ENCODE assay signal across 9 mouse cellular contexts in genomic region chr3:152151725-152152482, GRCm38 (mm10). TPM values are rescaled to one million over a fixed set of nuclear protein-coding genes. Genes with fewer than 3 reads are reported as not detected.
DNase-seq lines count a peak whose midpoint lies in the region; ATAC-seq and TF ChIP-seq lines count a peak whose summit lies in the region.
"Had no signal": no experiment of that assay in that cellular context is flagged by ENCODE, and none has a peak within 500 bp of the region (broad histone marks: within the 10 kb centered on the region; RNA-seq: fewer than 3 reads in every experiment).

No protein-coding gene starts in this region.

- peak overlapping the region; percentile 35; the same call in 1 of the 2 replicates for H3K9ac ChIP-seq in heart, embryonic 14.5 days (ENCODE audit: low read length)

- peaks cover 20 to 30% of the 10 kb centered on the region in 2 experiments for H3K4me1 ChIP-seq in heart, embryonic 14.5 days (ENCODE audit: control insufficient read depth in 2 of 2, insufficient read depth in 2 of 2, low read length in 2 of 2)
- peaks cover 52% of the 10 kb centered on the region for H3K4me1 ChIP-seq in kidney, adult 2 months (ENCODE audit: control insufficient read depth, insufficient read depth, low read length)
- peaks cover 12% of the 10 kb centered on the region for H3K4me1 ChIP-seq in lung, adult 2 months (ENCODE audit: control insufficient read depth, insufficient read depth, low read length)

- no peaks in the 10 kb centered on the region for H3K27me3 ChIP-seq in heart, embryonic 14.5 days (ENCODE audit: control insufficient read depth, insufficient read depth, low read length)
- no peaks in the 10 kb centered on the region for H3K27me3 ChIP-seq in kidney, adult 2 months (replicated peaks; ENCODE audit: control insufficient read depth, insufficient read depth, low read length)
- H3K27me3 ChIP-seq: Patski had no signal

- TF ChIP-seq POLR2A in kidney, adult 2 months (IDR thresholded peaks at IDR 0.05; ENCODE audit: low read depth, low read length): no peak
- no peak for TF ChIP-seq POLR2A in lung, adult 2 months (IDR thresholded peaks at IDR 0.05; ENCODE audit: borderline replicate concordance, extremely low read depth, low read depth, low read length)

- DNase-seq in heart, adult 8-10 months (ENCODE audit: low spot score): no peak
- DNase-seq in kidney, adult 2 months: peak; percentile 88
- DNase-seq in right cerebral cortex, postnatal 25 days: no peak
- no peak for DNase-seq in layer of hippocampus, postnatal 36 days
- DNase-seq in lung, adult 2 months: no peak

- no peak overlapping the region for H3K27ac ChIP-seq in heart, embryonic 14.5 days (replicated peaks in 1 of 2; ENCODE audit: control insufficient read depth in 1 of 2, insufficient read depth in 1 of 2, low read depth in 2 of 2, low read length in 2 of 2)
- H3K27ac ChIP-seq in kidney, adult 2 months (ENCODE audit: insufficient read depth, low read depth, low read length): peak overlapping the region; percentile 72

- peak overlapping the region; percentile 21 to 22; a peak in 3 of 4 replicates for H3K4me3 ChIP-seq in heart, embryonic 14.5 days (ENCODE audit: control insufficient read depth in 1 of 2, insufficient read depth in 1 of 2, low read depth in 1 of 2, low read length in 2 of 2)
- peak overlapping the region; percentile 29; the same call in 1 of the 2 replicates for H3K4me3 ChIP-seq in kidney, adult 2 months (ENCODE audit: insufficient read depth, low read depth, low read length)
- H3K4me3 ChIP-seq in lung, adult 2 months (replicated peaks; ENCODE audit: extremely low read depth, low read depth, low read length): no peak overlapping the region

- 43% methylated on average over 27 of the region's 29 CpGs for WGBS in heart, embryonic 14.5 days
- WGBS in kidney, adult 2 months: 58% methylated on average over 29 of the region's 29 CpGs
- 68% methylated on average over 27 of the region's 29 CpGs for WGBS in lung, adult 2 months

- no peak for TF ChIP-seq CTCF in kidney, adult 2 months (conservative IDR thresholded peaks at IDR 0.05; ENCODE audit: insufficient read depth, insufficient read length, low read depth, low read length)
- TF ChIP-seq CTCF in lung, adult 2 months (IDR thresholded peaks at IDR 0.05; ENCODE audit: insufficient read depth, low read length): no peak

- H3K4me2 ChIP-seq in heart, embryonic 14.5 days (ENCODE audit: low read length): peak overlapping the region; percentile 59

- H3K9me3 ChIP-seq in heart, embryonic 14.5 days (ENCODE audit: control insufficient read depth, low read length): no peaks in the 10 kb centered on the region

- no peak for ATAC-seq in heart, embryonic 14.5 days (ENCODE audit: insufficient number of reproducible peaks, insufficient read depth, low FRiP score, low read depth)
- peak; percentile 51 for ATAC-seq in erythroblast, adult 5-6 weeks (replicated peaks; ENCODE audit: low FRiP score, poor library complexity, severe bottlenecking)
- ATAC-seq in megakaryocyte-erythroid progenitor cell, adult 5-6 weeks (replicated peaks; ENCODE audit: low FRiP score, low TSS enrichment, poor library complexity, severe bottlenecking): peak; percentile 40
- ATAC-seq: Patski had no signal

- no peaks in the 10 kb centered on the region for H3K36me3 ChIP-seq in heart, embryonic 14.5 days (ENCODE audit: control insufficient read depth, insufficient read depth, low read length)
- no peaks in the 10 kb centered on the region for H3K36me3 ChIP-seq in kidney, adult 2 months (ENCODE audit: control insufficient read depth, insufficient read depth, low read length)

RNA-seq across cellular contexts. Expression of gene Gipc2, which starts 14.1 kb away (rescaled TPM):
- polyA plus RNA-seq in heart, embryonic 14.5 days (2014; fragmentation: Nextera tagmentation; extraction: Ambion mirVana): 2.9 and 4.1 TPM in 2 replicates
- total RNA-seq in heart, adult 8-10 months (2022): 1 to 10 TPM; 3.0 to 4.8 (median 3.4) TPM
- not detected in 2 replicates for total RNA-seq in erythroblast, adult 5-6 weeks (2015; ENCODE audit: low replicate concordance)
- total RNA-seq in erythroblast, adult 5-6 weeks (2017; ENCODE audit: low replicate concordance): 2.4 and 4.7 TPM in 2 replicates
- 109 and 146 TPM in 2 replicates for polyA plus RNA-seq in kidney, adult 2 months (2012; rRNA removed)
- not detected in 2 replicates for total RNA-seq in megakaryocyte-erythroid progenitor cell, adult 5-6 weeks (2014; fragmentation: Nextera tagmentation)
- not detected in 2 replicates for total RNA-seq in megakaryocyte-erythroid progenitor cell, adult 5-6 weeks (2017)
- total RNA-seq in layer of hippocampus, postnatal 36 days (2021): 1 to 10 TPM; 1.2 to 1.8 TPM
- polyA plus RNA-seq in lung, adult 2 months (2012; rRNA removed): 20.1 and 36.6 TPM in 2 replicates

RNA-seq across cellular contexts. Expression of gene Dnajb4, which starts 58.2 kb away (rescaled TPM):
- 46.2 and 47.9 TPM in 2 replicates for polyA plus RNA-seq in heart, embryonic 14.5 days (2014; fragmentation: Nextera tagmentation; extraction: Ambion mirVana)
- total RNA-seq in heart, adult 8-10 months (2022): 100 to 1,000 TPM in 2 of 4 experiments, 10 to 100 TPM in 2; 88.0 to 125 (median 101) TPM
- 166 and 217 TPM in 2 replicates for total RNA-seq in erythroblast, adult 5-6 weeks (2015; ENCODE audit: low replicate concordance)
- 316 and 353 TPM in 2 replicates for total RNA-seq in erythroblast, adult 5-6 weeks (2017; ENCODE audit: low replicate concordance)
- 5.5 and 9.8 TPM in 2 replicates for polyA plus RNA-seq in kidney, adult 2 months (2012; rRNA removed)
- 29.5 and 34.9 TPM in 2 replicates for total RNA-seq in megakaryocyte-erythroid progenitor cell, adult 5-6 weeks (2014; fragmentation: Nextera tagmentation)
- 74.0 and 111 TPM in 2 replicates for total RNA-seq in megakaryocyte-erythroid progenitor cell, adult 5-6 weeks (2017)
- total RNA-seq in layer of hippocampus, postnatal 36 days (2021): 10 to 100 TPM; 72.2 to 74.1 TPM
- polyA plus RNA-seq in lung, adult 2 months (2012; rRNA removed): 3.8 and 8.3 TPM in 2 replicates

RNA-seq across cellular contexts. Expression of gene Fubp1, which starts 58.3 kb away (rescaled TPM):
- polyA plus RNA-seq in heart, embryonic 14.5 days (2014; fragmentation: Nextera tagmentation; extraction: Ambion mirVana): 113 and 117 TPM in 2 replicates
- 10 to 100 TPM; 44.3 to 55.0 (median 52.5) TPM for total RNA-seq in heart, adult 8-10 months (2022)
- 48.9 and 97.6 TPM in 2 replicates for total RNA-seq in erythroblast, adult 5-6 weeks (2015; ENCODE audit: low replicate concordance)
- 108 and 142 TPM in 2 replicates for total RNA-seq in erythroblast, adult 5-6 weeks (2017; ENCODE audit: low replicate concordance)
- polyA plus RNA-seq in kidney, adult 2 months (2012; rRNA removed): 40.8 and 49.0 TPM in 2 replicates
- total RNA-seq in megakaryocyte-erythroid progenitor cell, adult 5-6 weeks (2014; fragmentation: Nextera tagmentation): 197 and 235 TPM in 2 replicates
- 282 and 332 TPM in 2 replicates for total RNA-seq in megakaryocyte-erythroid progenitor cell, adult 5-6 weeks (2017)
- 100 to 1,000 TPM; 124 to 143 TPM for total RNA-seq in layer of hippocampus, postnatal 36 days (2021)
- polyA plus RNA-seq in lung, adult 2 months (2012; rRNA removed): 59.9 and 66.2 TPM in 2 replicates
